5 mouse cellular contexts compared by ENCODE assay signal in the genomic region with DNA sequence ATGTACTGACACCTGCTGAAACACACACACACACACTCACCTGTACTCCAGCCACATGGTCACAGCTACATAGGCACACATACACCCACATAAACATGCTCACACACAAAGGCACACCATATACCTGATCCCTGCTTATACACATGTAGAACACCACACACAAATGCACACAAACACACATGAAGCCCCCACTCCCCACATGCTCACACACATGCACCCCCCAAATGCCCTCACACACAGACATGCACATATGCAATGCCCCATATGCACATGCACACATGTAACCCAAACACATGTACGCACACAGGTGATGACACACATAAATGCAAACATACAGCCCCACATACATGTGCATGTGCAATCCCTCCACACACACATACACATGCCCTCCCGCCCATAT. TPM values are rescaled to one million over a fixed set of nuclear protein-coding genes. Genes with fewer than 3 reads are reported as not detected.
"Had no signal": no experiment of that assay in that cellular context is flagged by ENCODE, and none has a peak within 500 bp of the region (broad histone marks: within the 10 kb centered on the region; RNA-seq: fewer than 3 reads in every experiment).

No protein-coding gene starts in this region.

RNA-seq across cellular contexts. Expression of a gene that starts 19.1 kb away (rescaled TPM):
- total RNA-seq: megakaryocyte, adult 5-6 weeks had no signal

RNA-seq across cellular contexts. Expression of a gene that starts 38.1 kb away (rescaled TPM):
- total RNA-seq: liver, adult 2 months; megakaryocyte progenitor cell, adult 5-6 weeks; megakaryocyte-erythroid progenitor cell, adult 5-6 weeks; midbrain, postnatal 0 days had no signal
